Comparison of ENCODE assay signal across 8 mouse cellular contexts in genomic region chr4:132884844-132885374, GRCm38 (mm10). TPM values are rescaled to one million over a fixed set of nuclear protein-coding genes. Genes with fewer than 3 reads are reported as not detected.
DNase-seq lines count a peak whose midpoint lies in the region; ATAC-seq and TF ChIP-seq lines count a peak whose summit lies in the region.

No protein-coding gene starts in this region.

- peaks cover 9% of the 10 kb centered on the region; the same call in 1 of the 2 replicates for H3K36me3 ChIP-seq in heart, embryonic 10.5 days
- H3K36me3 ChIP-seq in hindbrain, embryonic 14.5 days (replicated peaks; ENCODE audit: control insufficient read depth, insufficient read depth), result peaks cover 9% of the 10 kb centered on the region; the same call in 1 of the 2 replicates
- H3K36me3 ChIP-seq in lung, embryonic 14.5 days (ENCODE audit: insufficient read depth), result peaks cover 13% of the 10 kb centered on the region

- peak overlapping the region; percentile 93 for H3K4me3 ChIP-seq in heart, embryonic 10.5 days
- peak overlapping the region; percentile 92 for H3K4me3 ChIP-seq in bone marrow, adult 2 months (replicated peaks; ENCODE audit: control insufficient read depth, low read depth, low read length)
- H3K4me3 ChIP-seq in hindbrain, embryonic 14.5 days (replicated peaks; ENCODE audit: low read length), result peak overlapping the region; percentile 99
- H3K4me3 ChIP-seq in lung, embryonic 14.5 days (ENCODE audit: low read depth, low read length), result peak overlapping the region; percentile 95

- TF ChIP-seq CTCF in bone marrow, adult 2 months (IDR thresholded peaks at IDR 0.05; ENCODE audit: control insufficient read depth, insufficient read depth, low read length), result no peak
- TF ChIP-seq CTCF in lung, embryonic 14.5 days (IDR thresholded peaks at IDR 0.05; ENCODE audit: low read depth), result no peak

- H3K27ac ChIP-seq in heart, embryonic 10.5 days, result peak overlapping the region; percentile 94
- H3K27ac ChIP-seq in bone marrow, adult 2 months (ENCODE audit: control insufficient read depth, insufficient read depth, low read depth, low read length, poor library complexity), result peak overlapping the region; percentile 88
- H3K27ac ChIP-seq in hindbrain, embryonic 14.5 days, result peak overlapping the region; percentile 76
- peak overlapping the region; percentile 83 for H3K27ac ChIP-seq in lung, embryonic 14.5 days (ENCODE audit: low read depth)

- WGBS in heart, embryonic 10.5 days, result 14% methylated on average over 9 of the region's 9 CpGs
- 8% methylated on average over 9 of the region's 9 CpGs for WGBS in bone marrow, adult 2 months
- WGBS in hindbrain, embryonic 14.5 days, result 13% methylated on average over 9 of the region's 9 CpGs
- 6% methylated on average over 9 of the region's 9 CpGs for WGBS in lung, embryonic 14.5 days

- ATAC-seq in hindbrain, embryonic 14.5 days (ENCODE audit: low FRiP score), result no peak
- ATAC-seq in lung, embryonic 14.5 days (ENCODE audit: insufficient read depth), result peak; percentile 53

- peaks cover 11% of the 10 kb centered on the region for H3K4me1 ChIP-seq in heart, embryonic 10.5 days
- peaks cover 1% of the 10 kb centered on the region; the same call in 1 of the 2 replicates for H3K4me1 ChIP-seq in bone marrow, adult 2 months (ENCODE audit: control insufficient read depth, insufficient read depth, low read length)
- peaks cover 19% of the 10 kb centered on the region for H3K4me1 ChIP-seq in hindbrain, embryonic 14.5 days (replicated peaks; ENCODE audit: control insufficient read depth, insufficient read depth, low read length)
- 0 out of 2 replicates have a peak, but pooled peaks cover 5% of the 10 kb centered on the region for H3K4me1 ChIP-seq in lung, embryonic 14.5 days (ENCODE audit: insufficient read depth)

- DNase-seq in heart, embryonic 10.5 days (ENCODE audit: low spot score), result no peak
- DNase-seq in heart, postnatal 4 days, result no peak
- DNase-seq in hindbrain, embryonic 14.5 days (ENCODE audit: low spot score), result no peak
- DNase-seq in lung, embryonic 14.5 days, result no peak
- DNase-seq in urinary bladder, postnatal 4 days (ENCODE audit: low spot score in 2 of 2), result no peak
- no peak for DNase-seq in frontal cortex, postnatal 36 days (ENCODE audit: low spot score in 2 of 2)
- no peak for DNase-seq in left cerebral cortex, adult 11 months (ENCODE audit: low spot score)

- H3K9me3 ChIP-seq in heart, embryonic 10.5 days, result no peaks in the 10 kb centered on the region
- no peaks in the 10 kb centered on the region for H3K9me3 ChIP-seq in hindbrain, embryonic 14.5 days (ENCODE audit: control insufficient read depth, low read length)
- H3K9me3 ChIP-seq in lung, embryonic 14.5 days (ENCODE audit: low read depth, low read length), result no peaks in the 10 kb centered on the region

- peak overlapping the region; percentile 75 for H3K4me2 ChIP-seq in hindbrain, embryonic 14.5 days (replicated peaks)
- peak overlapping the region; percentile 90 for H3K4me2 ChIP-seq in lung, embryonic 14.5 days

- H3K27me3 ChIP-seq in heart, embryonic 10.5 days (ENCODE audit: insufficient read depth, poor library complexity, severe bottlenecking), result no peaks in the 10 kb centered on the region
- no peaks in the 10 kb centered on the region for H3K27me3 ChIP-seq in hindbrain, embryonic 14.5 days (ENCODE audit: control insufficient read depth, insufficient read depth, low read length)
- no peaks in the 10 kb centered on the region for H3K27me3 ChIP-seq in lung, embryonic 14.5 days (ENCODE audit: insufficient read depth, low read length)

- H3K9ac ChIP-seq in hindbrain, embryonic 14.5 days, result peak overlapping the region; percentile 97
- H3K9ac ChIP-seq in lung, embryonic 14.5 days, result peak overlapping the region; percentile 91

- no peak for TF ChIP-seq POLR2A in bone marrow, adult 2 months (IDR thresholded peaks at IDR 0.05; ENCODE audit: borderline replicate concordance, control insufficient read depth, low read depth, low read length)

RNA-seq across cellular contexts. Expression of gene Stx12, which starts 0.6 kb away (rescaled TPM):
- 54.6 and 58.1 TPM in 2 replicates for polyA plus RNA-seq in heart, embryonic 10.5 days (2016; fragmentation: Nextera tagmentation; extraction: Ambion mirVana)
- 10 to 100 TPM; 53.9 to 54.9 TPM for total RNA-seq in heart, postnatal 4 days (2021)
- polyA plus RNA-seq in bone marrow, adult 2 months (2011; ENCODE audit: insufficient read depth, insufficient read length, low replicate concordance, missing spikeins), result 14.9 and 16.7 TPM in 2 replicates
- polyA plus RNA-seq in hindbrain, embryonic 14.5 days (2014; fragmentation: Nextera tagmentation; extraction: Ambion mirVana), result 165 and 181 TPM in 2 replicates
- 67.4 and 68.0 TPM in 2 replicates for polyA plus RNA-seq in lung, embryonic 14.5 days (2014; fragmentation: Nextera tagmentation; extraction: Ambion mirVana)

RNA-seq across cellular contexts. Expression of gene Fam76a, which starts 37.4 kb away (rescaled TPM):
- 32.3 and 33.1 TPM in 2 replicates for polyA plus RNA-seq in heart, embryonic 10.5 days (2016; fragmentation: Nextera tagmentation; extraction: Ambion mirVana)
- total RNA-seq in heart, postnatal 4 days (2021), result 10 to 100 TPM; 33.5 to 38.1 TPM
- 12.8 and 19.1 TPM in 2 replicates for polyA plus RNA-seq in bone marrow, adult 2 months (2011; ENCODE audit: insufficient read depth, insufficient read length, low replicate concordance, missing spikeins)
- 37.7 and 39.5 TPM in 2 replicates for polyA plus RNA-seq in hindbrain, embryonic 14.5 days (2014; fragmentation: Nextera tagmentation; extraction: Ambion mirVana)
- 43.0 and 44.7 TPM in 2 replicates for polyA plus RNA-seq in lung, embryonic 14.5 days (2014; fragmentation: Nextera tagmentation; extraction: Ambion mirVana)

RNA-seq across cellular contexts. Expression of gene Ppp1r8, which starts 41.9 kb away (rescaled TPM):
- polyA plus RNA-seq in heart, embryonic 10.5 days (2016; fragmentation: Nextera tagmentation; extraction: Ambion mirVana), result 43.1 and 49.1 TPM in 2 replicates
- total RNA-seq in heart, postnatal 4 days (2021), result 10 to 100 TPM; 31.0 to 34.2 TPM
- polyA plus RNA-seq in bone marrow, adult 2 months (2011; ENCODE audit: insufficient read depth, insufficient read length, low replicate concordance, missing spikeins), result 43.5 and 50.2 TPM in 2 replicates
- polyA plus RNA-seq in hindbrain, embryonic 14.5 days (2014; fragmentation: Nextera tagmentation; extraction: Ambion mirVana), result 49.3 and 62.7 TPM in 2 replicates
- 58.3 and 60.4 TPM in 2 replicates for polyA plus RNA-seq in lung, embryonic 14.5 days (2014; fragmentation: Nextera tagmentation; extraction: Ambion mirVana)
